Mouse (Mus musculus) heart, adult 8-10 months (tissue): Measurements from ENCODE around the gene Agtrap. TPM values are rescaled to one million over a fixed set of nuclear protein-coding genes. Genes with fewer than 3 reads are reported as not detected.

Experiments used
- total RNA-seq, 4 experiments: library from RNA; stranded (reverse); gene quantifications; 2 replicates each; pipeline ENCODE4 v1.2.4; 2022

Agtrap gene
- total RNA-seq, 4 experiments from 2014 or later = 45.2 to 51.5 (median 48.2) TPM

Other genes starting within 250 kb of the Agtrap start
- 10 to 100 TPM in 3 of 4 experiments, 1 to 10 TPM in 1; 8.1 to 12.7 (median 11.4) TPM for gene Zfp933, start 239.7 kb downstream of the Agtrap start, total RNA-seq
- gene Miip, start 219.2 kb downstream of the Agtrap start, total RNA-seq = 1 to 10 TPM; 6.0 to 9.4 (median 7.2) TPM
- 10 to 100 TPM; 17.8 to 23.1 (median 20.2) TPM for gene Fv1, start 219.1 kb downstream of the Agtrap start, total RNA-seq
- gene Mfn2, start 183.3 kb downstream of the Agtrap start, total RNA-seq = 100 to 1,000 TPM; 664 to 803 (median 747) TPM
- gene Plod1, start 151.3 kb downstream of the Agtrap start, total RNA-seq = 10 to 100 TPM; 52.7 to 66.9 (median 61.3) TPM
- 10 to 100 TPM; 35.8 to 43.1 (median 39.7) TPM for gene 2510039O18Rik, start 147.1 kb downstream of the Agtrap start, total RNA-seq
- 100 to 1,000 TPM; 107 to 313 (median 216) TPM for gene Nppb, start 102.2 kb downstream of the Agtrap start, total RNA-seq
- 1,000 to 10,000 TPM; 1,499 to 1,940 (median 1,728) TPM for gene Nppa, start 87.3 kb downstream of the Agtrap start, total RNA-seq
- gene Clcn6, start 49.2 kb downstream of the Agtrap start, total RNA-seq = 1 to 10 TPM; 7.1 to 9.8 (median 8.9) TPM
- 1 to 10 TPM; 8.0 to 9.8 (median 8.6) TPM for gene Mthfr, start 49.0 kb downstream of the Agtrap start, total RNA-seq
- gene Mad2l2, start 42.4 kb upstream of the Agtrap start, total RNA-seq = 10 to 100 TPM in 3 of 4 experiments, 1 to 10 TPM in 1; 6.9 to 13.6 (median 11.7) TPM
- under 1 TPM; 0.06 to 0.20 (median 0.07) TPM for gene Draxin, start 42.7 kb upstream of the Agtrap start, total RNA-seq
- gene Fbxo6, start 64.1 kb upstream of the Agtrap start, total RNA-seq = 10 to 100 TPM; 36.1 to 44.0 (median 39.6) TPM
- gene Fbxo44, start 72.5 kb upstream of the Agtrap start, total RNA-seq = 10 to 100 TPM; 25.2 to 33.4 (median 25.5) TPM
- under 1 TPM; 0.27 to 0.57 (median 0.31) TPM for gene Fbxo2, start 72.6 kb upstream of the Agtrap start, total RNA-seq
- under 1 TPM in 1 of 4 experiments, not detected in 3; 0.06 TPM for gene Disp3, start 199.9 kb upstream of the Agtrap start, total RNA-seq